Mouse (Mus musculus) splenic B cell, adult 2 months (primary cell): ENCODE results near the gene Morc3.

Experiments
- DNase-seq: peaks from one replicate; pipeline ENCODE4 v3.0.0-alpha.2; 2011; ENCODE audit warnings: low read depth, low spot score
- H3K27me3 ChIP-seq: 2 replicates; pipeline ENCODE4 v1.6.1; 2012; ENCODE audit warnings: mild to moderate bottlenecking, low read length, moderate library complexity, mixed read lengths; ENCODE audit not compliant: control insufficient read depth, poor library complexity, insufficient read depth, severe bottlenecking
- H3K36me3 ChIP-seq: 2 replicates; pipeline ENCODE4 v1.6.1; 2012; ENCODE audit warnings: mild to moderate bottlenecking, low read length, moderate library complexity, mixed read lengths; ENCODE audit not compliant: control insufficient read depth, poor library complexity, insufficient read depth, severe bottlenecking

Gene Morc3

DNA sequence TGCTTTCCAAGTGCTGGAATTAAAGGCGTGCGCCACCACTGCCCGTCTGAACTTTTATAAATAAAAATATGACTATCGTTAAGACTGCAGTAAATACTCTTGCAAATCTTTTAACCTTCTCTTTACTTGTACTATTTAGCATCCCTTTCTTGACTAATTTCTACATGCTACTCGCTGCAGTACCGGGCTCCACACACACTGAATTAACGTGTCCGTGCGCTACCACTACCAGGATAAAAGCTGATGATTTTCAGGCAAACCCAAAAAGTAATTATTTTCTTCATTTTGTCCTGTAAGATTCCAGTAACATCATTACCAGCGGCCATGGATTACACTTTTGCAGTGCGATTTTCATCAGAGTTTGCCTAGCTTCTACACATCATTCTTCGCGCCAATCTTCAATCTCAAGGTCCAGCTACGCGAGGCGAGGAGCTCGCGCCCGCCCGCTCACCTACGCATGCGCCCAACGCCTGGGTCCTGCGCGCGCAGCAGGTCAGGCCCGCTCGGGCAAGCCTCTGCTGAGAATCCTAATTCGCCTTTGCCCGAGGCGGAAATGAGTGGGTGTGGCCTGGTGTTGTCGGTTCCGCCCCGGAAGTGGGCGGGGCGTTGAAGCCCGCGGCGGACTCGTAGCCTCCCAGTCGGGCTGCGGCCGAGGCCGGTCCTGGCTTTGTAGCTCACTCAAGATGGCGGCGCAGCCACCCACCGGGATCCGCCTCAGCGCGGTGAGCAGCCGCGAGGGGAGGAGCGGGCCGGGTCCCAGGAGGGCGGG lies at the start of gene Morc3:
Gene Morc3, plus strand, starts transcription at position 495 of the 769 bp plus-strand sequence.
- DNase-seq, result peak; percentile 100
- no peaks in the 10 kb centered on the region for H3K36me3 ChIP-seq
- H3K27me3 ChIP-seq, result no peaks in the 10 kb centered on the region

- DNase-seq, result no peak
- no peaks in the 10 kb centered on the region for H3K27me3 ChIP-seq
- H3K36me3 ChIP-seq, result no peaks in the 10 kb centered on the region
These were observed 47.7 kb upstream of the Morc3 start for GRCm38 (mm10) chr16:93784175-93784574.

GRCm38 (mm10) chr16:93785805-93786204 lies 46.1 kb upstream of the Morc3 start:
- peak; percentile 60 for DNase-seq
- no peaks in the 10 kb centered on the region for H3K27me3 ChIP-seq
- no peaks in the 10 kb centered on the region; the same call in 1 of the 2 replicates for H3K36me3 ChIP-seq

DNA sequence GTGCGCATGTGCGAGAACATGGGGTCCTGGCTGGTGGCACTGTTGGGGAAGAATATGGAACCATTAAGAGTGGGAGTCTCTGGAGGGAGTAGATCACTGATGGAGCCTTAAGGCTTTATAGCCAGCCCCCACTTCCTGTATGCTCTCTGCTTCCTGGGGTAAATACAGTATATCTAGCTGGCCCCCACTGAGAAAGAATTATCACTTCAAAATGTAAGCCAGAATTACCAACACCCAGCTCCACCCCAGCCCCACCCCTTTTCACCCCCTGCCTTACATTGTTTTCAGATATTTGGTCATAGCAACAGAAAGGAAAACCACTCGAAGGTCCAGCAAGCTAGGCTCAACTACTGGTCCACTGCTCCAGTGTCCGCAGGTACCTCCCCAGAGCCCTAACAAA lies 43.5 kb upstream of the Morc3 start:
- DNase-seq, result no peak
- no peaks in the 10 kb centered on the region; the same call in 1 of the 2 replicates for H3K36me3 ChIP-seq
- H3K27me3 ChIP-seq, result no peaks in the 10 kb centered on the region

DNA sequence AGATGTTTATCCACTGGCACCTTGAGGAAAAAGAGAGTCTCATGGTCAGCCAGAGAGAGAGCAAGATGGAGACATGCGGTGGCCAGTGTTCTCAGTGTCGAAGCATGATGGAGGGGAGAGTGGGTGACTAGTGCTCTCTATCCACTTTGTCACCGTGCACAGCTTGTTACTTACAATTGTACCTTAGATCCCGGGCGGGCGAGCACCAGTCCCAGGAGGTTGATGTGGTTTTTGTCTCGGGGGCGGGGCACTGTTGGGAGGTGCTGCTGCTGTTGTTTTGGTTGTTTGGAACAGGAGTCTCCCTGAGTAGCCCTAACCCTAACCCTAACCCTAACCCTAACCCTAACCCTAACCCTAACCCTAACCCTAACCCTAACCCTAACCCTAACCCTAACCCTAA lies 43.0 kb upstream of the Morc3 start:
- DNase-seq, result peak; percentile 30
- H3K36me3 ChIP-seq, result no peaks in the 10 kb centered on the region; the same call in 1 of the 2 replicates

GRCm38 (mm10) chr16:93789971-93790755 lies 41.8 kb upstream of the Morc3 start:
- Histone ChIP-seq H3K27me3 (no peaks in the 10 kb centered on the region), H3K36me3 (no peaks in the 10 kb centered on the region; the same call in 1 of the 2 replicates)
- peak; percentile 47 for DNase-seq

More for the DNA sequence above, 43.0 kb upstream of the Morc3 start:
- no peaks in the 10 kb centered on the region for H3K27me3 ChIP-seq

- H3K36me3 ChIP-seq, result no peaks in the 10 kb centered on the region; the same call in 1 of the 2 replicates
- H3K27me3 ChIP-seq, result no peaks in the 10 kb centered on the region
- DNase-seq, result no peak
These were observed 38.8 kb upstream of the Morc3 start for GRCm38 (mm10) chr16:93792981-93793630.

DNA sequence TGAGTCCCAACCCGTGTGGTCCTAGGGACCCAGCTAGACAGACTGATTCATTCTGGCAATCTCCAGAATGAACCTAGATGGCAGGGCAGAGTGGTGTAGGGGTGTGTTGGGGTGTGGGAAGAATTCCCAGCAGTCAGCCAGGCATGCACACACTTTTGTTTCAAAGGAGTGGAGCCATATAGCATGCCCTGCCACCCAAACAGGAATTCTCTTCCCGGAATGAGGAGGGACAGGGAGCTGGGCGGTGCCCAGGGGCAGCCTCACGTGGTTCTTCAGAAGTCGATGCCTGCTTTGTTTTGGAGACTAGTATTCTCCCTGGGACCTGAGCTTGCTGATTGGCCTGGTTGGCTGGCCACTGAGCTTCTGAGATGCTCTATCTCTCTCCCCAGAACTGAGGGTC lies 37.1 kb upstream of the Morc3 start:
- DNase-seq, result no peak
- Histone ChIP-seq H3K27me3 (no peaks in the 10 kb centered on the region), H3K36me3 (no peaks in the 10 kb centered on the region; the same call in none of the 2 replicates)

- DNase-seq, result no peak
- Histone ChIP-seq H3K36me3 (peaks cover 1% of the 10 kb centered on the region), H3K27me3 (no peaks in the 10 kb centered on the region)
These were observed 36.5 kb upstream of the Morc3 start for GRCm38 (mm10) chr16:93795391-93795790.

- H3K36me3 ChIP-seq, result peaks cover 1% of the 10 kb centered on the region
- no peak for DNase-seq
- H3K27me3 ChIP-seq, result no peaks in the 10 kb centered on the region
These were observed 34.7 kb upstream of the Morc3 start for GRCm38 (mm10) chr16:93797021-93797840.

GRCm38 (mm10) chr16:93797841-93798492 lies 34.0 kb upstream of the Morc3 start:
- no peak for DNase-seq
- H3K36me3 ChIP-seq, result peaks cover 1% of the 10 kb centered on the region
- H3K27me3 ChIP-seq, result no peaks in the 10 kb centered on the region

- DNase-seq, result peak; percentile 59
- Histone ChIP-seq H3K27me3 (no peaks in the 10 kb centered on the region), H3K36me3 (peaks cover 1% of the 10 kb centered on the region)
These were observed 33.3 kb upstream of the Morc3 start for GRCm38 (mm10) chr16:93798623-93799022.

DNA sequence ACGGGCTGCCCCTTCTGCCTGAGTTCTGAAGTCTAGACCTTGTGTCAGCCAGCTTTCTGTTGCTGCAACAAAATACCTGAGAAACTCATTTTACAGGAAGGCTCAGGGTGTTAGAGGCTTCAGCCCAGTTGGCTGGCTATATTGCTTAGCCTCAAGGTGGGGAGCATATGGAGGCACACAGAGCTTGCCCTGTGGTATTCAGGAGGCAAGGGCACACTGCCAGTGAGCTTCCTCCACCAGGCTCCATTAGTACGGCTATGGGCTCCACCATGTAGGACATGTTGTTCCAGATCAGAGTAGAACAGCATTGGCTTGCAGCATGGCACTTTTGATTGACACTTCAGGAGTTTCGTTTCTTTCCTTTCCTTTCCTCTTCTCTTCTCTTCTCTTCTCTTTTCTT lies 32.9 kb upstream of the Morc3 start:
- H3K36me3 ChIP-seq, result peaks cover 1% of the 10 kb centered on the region; the same call in 1 of the 2 replicates
- no peak for DNase-seq
- no peaks in the 10 kb centered on the region for H3K27me3 ChIP-seq

DNA sequence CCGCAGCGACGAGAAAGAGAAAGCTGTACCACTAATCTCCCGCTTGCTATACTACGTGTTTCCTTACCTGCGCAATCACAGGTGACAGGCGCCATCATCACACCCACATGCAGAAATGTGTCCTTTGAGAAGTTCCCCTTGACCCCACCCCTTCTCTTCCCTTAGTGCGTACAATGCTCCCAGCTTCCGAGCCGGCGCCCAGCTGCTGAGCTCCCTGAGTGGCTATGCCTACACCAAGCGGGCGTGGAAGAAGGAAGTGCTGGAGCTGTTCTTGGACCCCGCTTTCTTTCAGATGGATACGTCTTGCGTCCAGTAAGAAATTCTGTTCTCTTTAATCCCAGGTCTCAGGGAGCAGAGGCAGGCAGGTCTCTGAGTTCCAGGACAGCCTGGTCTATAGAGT lies 32.0 kb upstream of the Morc3 start:
- no peak for DNase-seq
- Histone ChIP-seq H3K36me3 (peaks cover 1% of the 10 kb centered on the region; the same call in 1 of the 2 replicates), H3K27me3 (no peaks in the 10 kb centered on the region)
